Mouse (Mus musculus): ENCODE results near the gene Cyp2w1.
"Not testable (repeated sequence)": the region's sequence is repeated elsewhere in the genome, so short reads cannot be mapped to it uniquely, and the experiment has no call there.

Gene Cyp2w1

GRCm38 (mm10) chr5:139387329-139388194, 35.1 kb downstream of the Cyp2w1 start:
- no peak for DNase-seq

- DNase-seq = no peak
These were observed 35.8 kb downstream of the Cyp2w1 start for GRCm38 (mm10) chr5:139388195-139388570.

GRCm38 (mm10) chr5:139388694-139389675, 36.6 kb downstream of the Cyp2w1 start:
- no peak for DNase-seq

GRCm38 (mm10) chr5:139389676-139390061, 37.3 kb downstream of the Cyp2w1 start:
- no peak for DNase-seq

GRCm38 (mm10) chr5:139390324-139391119, 38.1 kb downstream of the Cyp2w1 start:
- not testable (repeated sequence) for DNase-seq

- DNase-seq = peak; percentile 52
These were observed 39.0 kb downstream of the Cyp2w1 start for GRCm38 (mm10) chr5:139391309-139391990.

- no peak for DNase-seq
These were observed 40.1 kb downstream of the Cyp2w1 start for GRCm38 (mm10) chr5:139392219-139393196.

- DNase-seq = no peak
These were observed 40.8 kb downstream of the Cyp2w1 start for GRCm38 (mm10) chr5:139393197-139393588.

GRCm38 (mm10) chr5:139394399-139394798, 42.0 kb downstream of the Cyp2w1 start:
- no peak for DNase-seq

- DNase-seq = no peak
These were observed 43.1 kb downstream of the Cyp2w1 start for GRCm38 (mm10) chr5:139395528-139395927.

- DNase-seq = no peak
These were observed 45.0 kb downstream of the Cyp2w1 start for GRCm38 (mm10) chr5:139397359-139397916.

- DNase-seq = peak; percentile 97
These were observed 45.7 kb downstream of the Cyp2w1 start for GRCm38 (mm10) chr5:139397959-139398753.

GRCm38 (mm10) chr5:139398786-139399185, 46.4 kb downstream of the Cyp2w1 start:
- no peak for DNase-seq

- DNase-seq = peak; percentile 63
These were observed 47.6 kb downstream of the Cyp2w1 start for GRCm38 (mm10) chr5:139399991-139400390.

GRCm38 (mm10) chr5:139402106-139402505, 49.7 kb downstream of the Cyp2w1 start:
- DNase-seq = no peak

- no peak for DNase-seq
These were observed 51.4 kb downstream of the Cyp2w1 start for GRCm38 (mm10) chr5:139403692-139404260.

- DNase-seq = no peak
These were observed 52.5 kb downstream of the Cyp2w1 start, which contains the start of gene C130050O18Rik for GRCm38 (mm10) chr5:139404801-139405401. C130050O18Rik (plus strand) TSS chr5:139405280.

- DNase-seq = no peak
These were observed 53.1 kb downstream of the Cyp2w1 start for GRCm38 (mm10) chr5:139405478-139405877.

GRCm38 (mm10) chr5:139405953-139406352, 53.5 kb downstream of the Cyp2w1 start:
- DNase-seq = no peak
